Mouse (Mus musculus) small intestine, adult 2 months (tissue): ENCODE measurements around the gene Phf23.

Source experiments
- CTCF ChIP-seq: fragments of 200-500 bp; IDR thresholded peaks from 2 replicates; pipeline ENCODE4 v1.5.1; 2012; ENCODE audit warnings: low read depth, mild to moderate bottlenecking, control low read depth, inconsistent platforms, low read length, moderate library complexity, mixed read lengths; ENCODE audit not compliant: insufficient replicate concordance, insufficient read length; ENCODE audit errors: extremely low read depth
- POLR2A ChIP-seq: fragments of 200-500 bp; IDR thresholded peaks from 2 replicates; pipeline ENCODE4 v1.6.1; 2012; ENCODE audit warnings: low read depth, mild to moderate bottlenecking, control low read depth, inconsistent platforms, low read length, moderate library complexity

- TF ChIP-seq POLR2A (peak; percentile 97), CTCF (no peak)
Measured at GRCm38 (mm10) chr11:69965271-69966005, 30.1 kb upstream of the Phf23 start.
